Mouse (Mus musculus): ENCODE results near the gene Chp2. TPM values are rescaled to one million over a fixed set of nuclear protein-coding genes. Genes with fewer than 3 reads are reported as not detected.

Chp2 gene
- polyA plus RNA-seq, 1 experiment from 2014 or later, result not detected

- H3K9ac ChIP-seq (replicated peaks), result no peak overlapping the region
- H3K27me3 ChIP-seq, result no peaks in the 10 kb centered on the region
- H3K27ac ChIP-seq, result no peak overlapping the region
- no peak overlapping the region for H3K4me3 ChIP-seq (replicated peaks)
- no peak overlapping the region for H3K4me2 ChIP-seq
- no peaks in the 10 kb centered on the region for H3K4me1 ChIP-seq (replicated peaks)
- 42% methylated on average over 2 of the region's 2 CpGs for WGBS
- no peak for ATAC-seq (ENCODE audit: insufficient number of reproducible peaks, insufficient read depth, low FRiP score, low TSS enrichment, low read depth)
- no peaks in the 10 kb centered on the region for H3K36me3 ChIP-seq
- H3K9me3 ChIP-seq, result no peaks in the 10 kb centered on the region
These were observed 15.4 kb upstream of the Chp2 start for GRCm38 (mm10) chr7:122203936-122204335.

GRCm38 (mm10) chr7:122206121-122206520 lies 13.2 kb upstream of the Chp2 start:
- WGBS, result 72% methylated on average over 2 of the region's 2 CpGs
- Histone ChIP-seq H3K36me3 (no peaks in the 10 kb centered on the region), H3K4me2 (no peak overlapping the region), H3K9ac (replicated peaks) (no peak overlapping the region), H3K27me3 (no peaks in the 10 kb centered on the region), H3K9me3 (no peaks in the 10 kb centered on the region), H3K4me3 (replicated peaks) (no peak overlapping the region), H3K4me1 (replicated peaks) (no peaks in the 10 kb centered on the region), H3K27ac (no peak overlapping the region)
- no peak for ATAC-seq (ENCODE audit: insufficient number of reproducible peaks, insufficient read depth, low FRiP score, low TSS enrichment, low read depth)

GRCm38 (mm10) chr7:122208276-122209021 lies 10.8 kb upstream of the Chp2 start:
- no peaks in the 10 kb centered on the region for H3K9me3 ChIP-seq
- no peak overlapping the region for H3K4me3 ChIP-seq (replicated peaks)
- H3K4me1 ChIP-seq (replicated peaks), result no peaks in the 10 kb centered on the region
- ATAC-seq (ENCODE audit: insufficient number of reproducible peaks, insufficient read depth, low FRiP score, low TSS enrichment, low read depth), result no peak
- H3K9ac ChIP-seq (replicated peaks), result no peak overlapping the region
- H3K4me2 ChIP-seq, result no peak overlapping the region
- H3K27me3 ChIP-seq, result no peaks in the 10 kb centered on the region
- H3K27ac ChIP-seq, result no peak overlapping the region
- H3K36me3 ChIP-seq, result no peaks in the 10 kb centered on the region
- WGBS, result 50% methylated on average over 7 of the region's 7 CpGs

GRCm38 (mm10) chr7:122226020-122226742 lies 6.9 kb downstream of the Chp2 start:
- Histone ChIP-seq H3K4me2 (no peak overlapping the region), H3K4me3 (replicated peaks) (no peak overlapping the region), H3K36me3 (no peaks in the 10 kb centered on the region), H3K4me1 (replicated peaks) (no peaks in the 10 kb centered on the region), H3K9me3 (no peaks in the 10 kb centered on the region), H3K27me3 (no peaks in the 10 kb centered on the region), H3K27ac (no peak overlapping the region), H3K9ac (replicated peaks) (no peak overlapping the region)
- ATAC-seq (ENCODE audit: insufficient number of reproducible peaks, insufficient read depth, low FRiP score, low TSS enrichment, low read depth), result no peak
- WGBS, result 79% methylated on average over 7 of the region's 7 CpGs

DNA sequence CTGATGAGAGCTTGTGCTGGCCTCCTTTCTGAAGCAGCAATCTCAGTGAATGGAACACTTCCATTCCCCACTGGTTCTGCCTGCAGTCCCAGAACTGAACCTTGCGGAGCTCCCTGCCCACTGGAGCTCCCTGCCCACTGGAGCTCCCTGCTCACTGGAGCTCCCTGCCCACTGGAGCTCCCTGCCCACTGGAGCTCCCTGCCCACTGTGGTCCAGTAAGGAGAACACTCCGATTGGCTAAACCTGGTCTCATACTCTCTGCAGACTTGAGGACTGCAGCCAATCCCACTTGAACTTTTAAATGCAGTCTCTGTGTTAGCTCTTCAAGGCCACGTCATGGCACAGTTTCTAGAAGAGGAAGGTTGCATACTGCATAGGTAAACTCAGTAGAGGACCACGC lies 7.4 kb downstream of the Chp2 start:
- H3K4me1 ChIP-seq (replicated peaks), result no peaks in the 10 kb centered on the region
- no peak for ATAC-seq (ENCODE audit: insufficient number of reproducible peaks, insufficient read depth, low FRiP score, low TSS enrichment, low read depth)
- no peak overlapping the region for H3K9ac ChIP-seq (replicated peaks)
- no peaks in the 10 kb centered on the region for H3K36me3 ChIP-seq
- no peak overlapping the region for H3K4me3 ChIP-seq (replicated peaks)
- H3K4me2 ChIP-seq, result no peak overlapping the region
- H3K27me3 ChIP-seq, result no peaks in the 10 kb centered on the region
- 87% methylated on average over 4 of the region's 4 CpGs for WGBS
- no peaks in the 10 kb centered on the region for H3K9me3 ChIP-seq
- no peak overlapping the region for H3K27ac ChIP-seq

DNA sequence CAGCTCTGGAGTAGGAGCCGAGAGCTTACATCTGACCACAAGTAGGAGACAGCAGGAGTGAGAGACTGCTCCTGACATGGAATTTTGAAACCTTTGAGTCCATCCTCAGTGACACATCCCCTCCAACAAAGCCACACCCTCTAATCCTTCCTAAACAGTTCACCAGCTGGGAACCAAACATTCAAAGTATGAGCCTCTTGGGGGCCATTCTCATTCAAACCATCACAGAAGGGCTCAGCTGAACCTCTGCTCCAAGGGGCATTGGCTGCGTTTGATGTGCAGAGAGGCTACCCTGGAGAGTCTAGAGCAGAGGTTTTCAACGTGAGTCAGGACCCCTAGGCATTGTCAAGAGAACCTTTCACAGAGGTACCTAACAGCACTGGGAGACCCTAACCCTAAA lies 10.0 kb downstream of the Chp2 start:
- WGBS, result 46% methylated on average over 3 of the region's 3 CpGs
- Histone ChIP-seq H3K27ac (no peak overlapping the region), H3K9me3 (no peaks in the 10 kb centered on the region), H3K4me1 (replicated peaks) (no peaks in the 10 kb centered on the region), H3K4me2 (no peak overlapping the region), H3K9ac (replicated peaks) (no peak overlapping the region), H3K27me3 (no peaks in the 10 kb centered on the region), H3K36me3 (no peaks in the 10 kb centered on the region), H3K4me3 (replicated peaks) (no peak overlapping the region)
- ATAC-seq (ENCODE audit: insufficient number of reproducible peaks, insufficient read depth, low FRiP score, low TSS enrichment, low read depth), result no peak

DNA sequence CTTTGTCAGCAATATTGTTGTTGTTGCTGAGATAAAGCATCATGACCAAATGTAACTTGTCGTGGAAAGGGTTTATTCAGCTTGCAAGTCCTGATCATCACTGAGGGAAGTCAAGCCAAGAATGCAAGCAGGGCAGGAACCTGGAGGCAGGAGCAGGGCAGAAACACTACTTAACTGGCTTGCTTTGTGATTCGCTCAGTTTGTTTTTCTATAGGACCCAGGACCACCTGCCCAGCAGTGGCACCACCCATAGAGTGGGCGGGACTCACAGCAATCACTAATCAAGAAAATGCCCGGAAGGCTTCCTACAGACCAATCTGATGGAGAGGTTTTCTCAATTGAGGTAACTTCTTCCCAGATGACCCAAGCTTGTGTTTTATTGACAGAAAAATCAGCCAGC lies 10.6 kb downstream of the Chp2 start:
- Histone ChIP-seq H3K36me3 (no peaks in the 10 kb centered on the region), H3K9ac (replicated peaks) (no peak overlapping the region), H3K27me3 (no peaks in the 10 kb centered on the region), H3K27ac (no peak overlapping the region), H3K4me2 (no peak overlapping the region), H3K9me3 (no peaks in the 10 kb centered on the region), H3K4me3 (replicated peaks) (no peak overlapping the region), H3K4me1 (replicated peaks) (no peaks in the 10 kb centered on the region)
- 77% methylated on average over 4 of the region's 4 CpGs for WGBS
- no peak for ATAC-seq (ENCODE audit: insufficient number of reproducible peaks, insufficient read depth, low FRiP score, low TSS enrichment, low read depth)

- Histone ChIP-seq H3K4me3 (replicated peaks) (no peak overlapping the region), H3K36me3 (no peaks in the 10 kb centered on the region), H3K9me3 (no peaks in the 10 kb centered on the region), H3K4me2 (no peak overlapping the region), H3K27me3 (no peaks in the 10 kb centered on the region), H3K9ac (replicated peaks) (no peak overlapping the region), H3K27ac (no peak overlapping the region), H3K4me1 (replicated peaks) (no peaks in the 10 kb centered on the region)
- WGBS, result 72% methylated on average over 4 of the region's 4 CpGs
- ATAC-seq (ENCODE audit: insufficient number of reproducible peaks, insufficient read depth, low FRiP score, low TSS enrichment, low read depth), result no peak
These were observed 11.6 kb downstream of the Chp2 start for GRCm38 (mm10) chr7:122230866-122231265.

- no peaks in the 10 kb centered on the region for H3K27me3 ChIP-seq
- no peaks in the 10 kb centered on the region for H3K9me3 ChIP-seq
- H3K9ac ChIP-seq (replicated peaks), result no peak overlapping the region
- WGBS, result 95% methylated on average over 2 of the region's 2 CpGs
- no peak for ATAC-seq (ENCODE audit: insufficient number of reproducible peaks, insufficient read depth, low FRiP score, low TSS enrichment, low read depth)
- H3K4me3 ChIP-seq (replicated peaks), result no peak overlapping the region
- H3K27ac ChIP-seq, result no peak overlapping the region
- no peaks in the 10 kb centered on the region for H3K36me3 ChIP-seq
- no peaks in the 10 kb centered on the region for H3K4me1 ChIP-seq (replicated peaks)
- no peak overlapping the region for H3K4me2 ChIP-seq
These were observed 19.6 kb downstream of the Chp2 start for GRCm38 (mm10) chr7:122238939-122239338.

GRCm38 (mm10) chr7:122240413-122241119 lies 21.3 kb downstream of the Chp2 start:
- Histone ChIP-seq H3K36me3 (no peaks in the 10 kb centered on the region), H3K27ac (no peak overlapping the region), H3K9ac (replicated peaks) (no peak overlapping the region), H3K4me3 (replicated peaks) (no peak overlapping the region), H3K9me3 (no peaks in the 10 kb centered on the region), H3K27me3 (no peaks in the 10 kb centered on the region), H3K4me1 (replicated peaks) (no peaks in the 10 kb centered on the region), H3K4me2 (no peak overlapping the region)
- no peak for ATAC-seq (ENCODE audit: insufficient number of reproducible peaks, insufficient read depth, low FRiP score, low TSS enrichment, low read depth)
- 86% methylated on average over 6 of the region's 6 CpGs for WGBS

- H3K4me3 ChIP-seq (replicated peaks), result no peak overlapping the region
- H3K27me3 ChIP-seq, result no peaks in the 10 kb centered on the region
- ATAC-seq (ENCODE audit: insufficient number of reproducible peaks, insufficient read depth, low FRiP score, low TSS enrichment, low read depth), result no peak
- 43% methylated on average over 1 of the region's 1 CpGs for WGBS
- no peaks in the 10 kb centered on the region for H3K9me3 ChIP-seq
- no peaks in the 10 kb centered on the region for H3K36me3 ChIP-seq
- H3K27ac ChIP-seq, result no peak overlapping the region
- no peak overlapping the region for H3K4me2 ChIP-seq
- no peak overlapping the region for H3K9ac ChIP-seq (replicated peaks)
- H3K4me1 ChIP-seq (replicated peaks), result no peaks in the 10 kb centered on the region
These were observed 23.0 kb downstream of the Chp2 start for GRCm38 (mm10) chr7:122242260-122242659.

Measured in limb, embryonic 12.5 days (tissue).